Mouse (Mus musculus) MEL (cell line): ENCODE measurements around the gene Omg. TPM values are rescaled to one million over a fixed set of nuclear protein-coding genes. Genes with fewer than 3 reads are reported as not detected.

Source experiments
- DNase-seq: peaks from one replicate; pipeline ENCODE4 v3.0.0; 2011; ENCODE audit warnings: low read depth, low spot score
- H3K27ac ChIP-seq: 2 replicates; pipeline ENCODE4 v1.5.1; 2012; ENCODE audit warnings: low read depth, mild to moderate bottlenecking, control low read depth, low read length, moderate library complexity; ENCODE audit not compliant: control insufficient read depth
- H3K27me3 ChIP-seq, 2 experiments: fragments of 150-350 bp in 1 of 2; sonication (generic) in 1 of 2; 2 replicates each; pipeline ENCODE4 v1.6.1; 2012; ENCODE audit warnings: low read length in 2 of 2, mild to moderate bottlenecking in 2 of 2, improper control_type of control experiment in 1 of 2, moderate library complexity in 1 of 2; ENCODE audit not compliant: insufficient read depth in 2 of 2, control insufficient read depth in 1 of 2
- H3K36me3 ChIP-seq, 2 experiments: 2 replicates each; pipeline ENCODE4 v1.6.1; 2012 to 2014; ENCODE audit warnings: low read length in 2 of 2, improper control_type of control experiment in 1 of 2, inconsistent platforms in 1 of 2, mild to moderate bottlenecking in 1 of 2; ENCODE audit not compliant: insufficient read depth in 2 of 2, control insufficient read depth in 1 of 2
- H3K4me1 ChIP-seq, 2 experiments: fragments of 150-350 bp in 1 of 2; sonication (generic) in 1 of 2; 2 replicates each; pipeline ENCODE4 v1.6.1; 2012; ENCODE audit warnings: low read length in 2 of 2, improper control_type of control experiment in 1 of 2, mild to moderate bottlenecking in 1 of 2; ENCODE audit not compliant: insufficient read depth in 2 of 2, control insufficient read depth in 1 of 2
- H3K4me3 ChIP-seq, 2 experiments: fragments of 150-350 bp in 1 of 2; sonication (generic) in 1 of 2; 2 replicates each; pipeline ENCODE4 v1.5.1; 2012; ENCODE audit warnings: low read depth in 2 of 2, low read length in 2 of 2, mild to moderate bottlenecking in 2 of 2, moderate library complexity in 2 of 2, control low read depth in 1 of 2, improper control_type of control experiment in 1 of 2; ENCODE audit not compliant: control insufficient read depth in 1 of 2, insufficient read depth in 1 of 2
- H3K79me2 ChIP-seq: 2 replicates; pipeline ENCODE4 v1.6.1; 2012; ENCODE audit warnings: mild to moderate bottlenecking, low read length, moderate library complexity; ENCODE audit not compliant: control insufficient read depth, poor library complexity, insufficient read depth
- H3K9ac ChIP-seq: 2 replicates; pipeline ENCODE4 v1.6.1; 2012; ENCODE audit warnings: low read depth, mild to moderate bottlenecking, control low read depth, low read length, moderate library complexity; ENCODE audit not compliant: control insufficient read depth, poor library complexity, severe bottlenecking
- H3K9me3 ChIP-seq: fragments of 150-350 bp; sonication (generic); replicated peaks from 2 replicates; pipeline ENCODE4 v1.6.1; 2012; ENCODE audit warnings: mild to moderate bottlenecking, low read length, improper control_type of control experiment, moderate library complexity; ENCODE audit not compliant: insufficient read depth
- BHLHE40 ChIP-seq: IDR thresholded peaks from 2 replicates; pipeline ENCODE4 v1.6.1; 2012; ENCODE audit warnings: low read depth, mild to moderate bottlenecking, inconsistent platforms, low read length, improper control_type of control experiment, borderline replicate concordance
- CHD1 ChIP-seq: IDR thresholded peaks from 2 replicates; pipeline ENCODE4 v1.6.1; 2012; ENCODE audit warnings: low read depth, mild to moderate bottlenecking, inconsistent platforms, low read length, improper control_type of control experiment
- ELF1 ChIP-seq: IDR thresholded peaks from 2 replicates; pipeline ENCODE4 v1.6.1; 2014; ENCODE audit warnings: low read depth, mild to moderate bottlenecking, inconsistent platforms, low read length, improper control_type of control experiment, moderate library complexity
- EP300 ChIP-seq, 2 experiments: IDR thresholded peaks; 2 replicates each; pipeline ENCODE4 v1.6.1; 2011; ENCODE audit warnings: improper control_type of control experiment in 2 of 2, low read length in 2 of 2, low read depth in 1 of 2, mild to moderate bottlenecking in 1 of 2
- ETS1 ChIP-seq: IDR thresholded peaks from 2 replicates; pipeline ENCODE4 v1.6.1; 2012; ENCODE audit warnings: low read depth, mild to moderate bottlenecking, inconsistent platforms, low read length, improper control_type of control experiment, moderate library complexity
- GATA1 ChIP-seq: IDR thresholded peaks from 2 replicates; pipeline ENCODE4 v1.6.1; 2011; ENCODE audit warnings: low read depth, low read length, improper control_type of control experiment
- HCFC1 ChIP-seq: IDR thresholded peaks from 2 replicates; pipeline ENCODE4 v1.6.1; 2012; ENCODE audit warnings: low read depth, mild to moderate bottlenecking, inconsistent platforms, low read length, improper control_type of control experiment, moderate library complexity
- JUND ChIP-seq: IDR thresholded peaks from 2 replicates; pipeline ENCODE4 v1.6.1; 2011; ENCODE audit warnings: low read depth, mild to moderate bottlenecking, improper control_type of control experiment, low read length
- KAT2A ChIP-seq: conservative IDR thresholded peaks from 2 replicates; pipeline ENCODE4 v1.6.1; 2012; ENCODE audit warnings: low read depth, low read length, improper control_type of control experiment, inconsistent platforms
- MAFK ChIP-seq: IDR thresholded peaks from 2 replicates; pipeline ENCODE4 v1.6.1; 2011; ENCODE audit warnings: low read depth, mild to moderate bottlenecking, low read length, improper control_type of control experiment, borderline replicate concordance
- MAX ChIP-seq: IDR thresholded peaks from 2 replicates; pipeline ENCODE4 v1.6.1; 2011; ENCODE audit warnings: low read length, improper control_type of control experiment
- MAZ ChIP-seq: IDR thresholded peaks from 2 replicates; pipeline ENCODE4 v1.6.1; 2012; ENCODE audit warnings: low read depth, mild to moderate bottlenecking, inconsistent platforms, low read length, improper control_type of control experiment
- MEF2A ChIP-seq: IDR thresholded peaks from 2 replicates; pipeline ENCODE4 v1.6.1; 2014; ENCODE audit warnings: low read depth, mild to moderate bottlenecking, inconsistent platforms, low read length, improper control_type of control experiment; ENCODE audit not compliant: poor library complexity, insufficient replicate concordance, severe bottlenecking; ENCODE audit errors: extremely low read depth
- MXI1 ChIP-seq: IDR thresholded peaks from 2 replicates; pipeline ENCODE4 v1.6.1; 2011; ENCODE audit warnings: mild to moderate bottlenecking, low read depth, low read length, improper control_type of control experiment
- MYB ChIP-seq: IDR thresholded peaks from 2 replicates; pipeline ENCODE4 v1.6.1; 2011; ENCODE audit warnings: mild to moderate bottlenecking, low read depth, low read length, improper control_type of control experiment
- NELFE ChIP-seq: IDR thresholded peaks from 2 replicates; pipeline ENCODE4 v1.6.1; 2011; ENCODE audit warnings: low read depth, low read length, improper control_type of control experiment
- POLR2A ChIP-seq, 2 experiments: IDR thresholded peaks; 2 replicates each; pipeline ENCODE4 v1.6.1; 2011 to 2012; ENCODE audit warnings: low read length in 2 of 2, mild to moderate bottlenecking in 2 of 2, control low read depth in 1 of 2, improper control_type of control experiment in 1 of 2, low read depth in 1 of 2, moderate library complexity in 1 of 2; ENCODE audit not compliant: control insufficient read depth in 1 of 2, insufficient read depth in 1 of 2, poor library complexity in 1 of 2
- POLR2AphosphoS2 ChIP-seq: IDR thresholded peaks from 2 replicates; pipeline ENCODE4 v1.6.1; 2011; ENCODE audit warnings: low read length, improper control_type of control experiment
- POLR2AphosphoS5 ChIP-seq: IDR thresholded peaks from 2 replicates; pipeline ENCODE4 v1.6.1; 2012; ENCODE audit warnings: low read depth, borderline replicate concordance, mild to moderate bottlenecking, inconsistent platforms, low read length, moderate library complexity, mixed read lengths
- RAD21 ChIP-seq: IDR thresholded peaks from 2 replicates; pipeline ENCODE4 v1.6.1; 2011; ENCODE audit warnings: mild to moderate bottlenecking, low read depth, low read length, improper control_type of control experiment
- RCOR1 ChIP-seq: IDR thresholded peaks from 2 replicates; pipeline ENCODE4 v1.6.1; 2012; ENCODE audit warnings: low read depth, mild to moderate bottlenecking, inconsistent platforms, low read length, improper control_type of control experiment
- SIN3A ChIP-seq: IDR thresholded peaks from 2 replicates; pipeline ENCODE4 v1.6.1; 2012; ENCODE audit warnings: low read length, improper control_type of control experiment, inconsistent platforms
- TAL1 ChIP-seq: IDR thresholded peaks from 2 replicates; pipeline ENCODE4 v1.6.1; 2012; ENCODE audit warnings: mild to moderate bottlenecking, inconsistent platforms, low read length, moderate library complexity, mixed read lengths
- TBP ChIP-seq: IDR thresholded peaks from 2 replicates; pipeline ENCODE4 v1.8.0; 2011; ENCODE audit warnings: low read depth, low read length, improper control_type of control experiment
- TCF12 ChIP-seq: IDR thresholded peaks from 2 replicates; pipeline ENCODE4 v1.6.1; 2014; ENCODE audit warnings: low read depth, mild to moderate bottlenecking, inconsistent platforms, low read length, improper control_type of control experiment, moderate library complexity
- UBTF ChIP-seq: IDR thresholded peaks from 2 replicates; pipeline ENCODE4 v1.6.1; 2012; ENCODE audit warnings: low read depth, mild to moderate bottlenecking, inconsistent platforms, low read length, improper control_type of control experiment, moderate library complexity, borderline replicate concordance; ENCODE audit not compliant: insufficient read depth
- ZMIZ1 ChIP-seq: IDR thresholded peaks from 2 replicates; pipeline ENCODE4 v1.6.1; 2012; ENCODE audit warnings: low read depth, mild to moderate bottlenecking, inconsistent platforms, low read length, improper control_type of control experiment, moderate library complexity
- ZNF384 ChIP-seq: IDR thresholded peaks from 2 replicates; pipeline ENCODE4 v1.6.1; 2012; ENCODE audit warnings: low read depth, mild to moderate bottlenecking, inconsistent platforms, low read length, improper control_type of control experiment
- polyA plus RNA-seq, 2 experiments: library from polyadenylated mRNA; stranded (reverse) in 1 of 2; unstranded in 1 of 2; fragments of >175 nt in 1 of 2; fragments of >200 nt in 1 of 2; gene quantifications; 2 replicates each; pipeline versions ENCODE4 v1.2.1 to v1.2.4; 2012; ENCODE audit warnings: low replicate concordance in 2 of 2, low read depth in 1 of 2; ENCODE audit not compliant: insufficient read length in 2 of 2, insufficient read depth in 1 of 2, missing spikeins in 1 of 2
- total RNA-seq: library from RNA; depleted of rRNA; stranded (reverse); fragments of 300-350 nt; gene quantifications from 2 replicates; pipeline ENCODE4 v1.2.3, GENCODE M21; 2012

The Omg gene
- total and polyA plus RNA-seq, 3 experiments: 0.21 TPM; not detected in 2

- peaks cover 34 to 45% of the 10 kb centered on the region in 2 experiments for H3K4me1 ChIP-seq
- TF ChIP-seq NELFE (peak; percentile 94), ELF1 (peak; percentile 85), RAD21 (no peak), TBP (peak; percentile 97), MXI1 (peak; percentile 34), MAX (peak; percentile 63; the same call in 1 of the 2 replicates), MAZ (no peak), TAL1 (no peak), MEF2A (no peak), ZMIZ1 (peak; percentile 94), GATA1 (peak; percentile 91), POLR2AphosphoS2 (peak; percentile 91; the same call in 1 of the 2 replicates), JUND (peak; percentile 52; the same call in 1 of the 2 replicates), MAFK (0 out of 2 replicates have a peak, but pooled peaks have one; percentile 27), UBTF (no peak), KAT2A (no peak), POLR2AphosphoS5 (peak; percentile 62; the same call in 1 of the 2 replicates), ETS1 (peak; percentile 86), BHLHE40 (no peak), HCFC1 (peak; percentile 75), ZNF384 (0 out of 2 replicates have a peak, but pooled peaks have one; percentile 42), CHD1 (peak; percentile 23; the same call in 1 of the 2 replicates), TCF12 (peak; percentile 81), MYB (peak; percentile 96), SIN3A (peak; percentile 91), POLR2A (IDR thresholded peaks at IDR 0.05; ENCODE audit: control insufficient read depth in 1 of 2, insufficient read depth in 1 of 2, low read depth in 1 of 2, low read length in 2 of 2, poor library complexity in 1 of 2) (peak; percentile 41 to 98; a peak in 3 of 4 replicates), EP300 (IDR thresholded peaks at IDR 0.05; ENCODE audit: low read depth in 1 of 2, low read length in 2 of 2) (peak; percentile 95), RCOR1 (peak; percentile 61)
- TF ChIP-seq, all 39 proteins: peak for 21
- Histone ChIP-seq H3K9ac (peak within 1 kb of the TSS; percentile 87), H3K79me2 (peaks cover 27% of the 10 kb centered on the region), H3K27me3 (no peaks in the 10 kb centered on the region), H3K36me3 (peaks cover 0 to 68% of the 10 kb centered on the region in 2 experiments; a peak in 2 of 4 replicates), H3K9me3 (no peaks in the 10 kb centered on the region), H3K27ac (peak within 1 kb of the TSS; percentile 98), H3K4me3 (peak within 1 kb of the TSS; percentile 66 to 85)
- DNase-seq: peak; percentile 93
Observed at GRCm38 (mm10) chr11:79523560-79524309, 19.9 kb upstream of the Omg start, which contains the start of gene Evi2b. TSS of gene Evi2b (minus strand) at chr11:79523762.
